Mouse (Mus musculus) embryonic facial prominence, embryonic 12.5 days (tissue): ENCODE data around the gene Bckdk. TPM values are rescaled to one million over a fixed set of nuclear protein-coding genes. Genes with fewer than 3 reads are reported as not detected.

ENCODE experiments used
- polyA plus RNA-seq: library from polyadenylated mRNA; unstranded; fragments of >200 nt; fragmentation: Nextera tagmentation; extraction: Ambion mirVana; gene quantifications from 2 replicates; pipeline ENCODE4 v1.2.1, GENCODE M21; 2016

Gene Bckdk
- polyA plus RNA-seq, 1 experiment from 2014 or later: 86.9 TPM

Other genes with a start within 250 kb of the Bckdk start
- gene Bcl7c, start 195.1 kb upstream of the Bckdk start, polyA plus RNA-seq: 127 and 141 TPM in 2 replicates
- 27.7 and 30.5 TPM in 2 replicates for gene Ctf1, start 191.3 kb upstream of the Bckdk start, polyA plus RNA-seq
- 0.55 and 0.68 TPM in 2 replicates for gene Ctf2, start 171.9 kb upstream of the Bckdk start, polyA plus RNA-seq
- 11.8 and 11.9 TPM in 2 replicates for gene Fbxl19, start 159.5 kb upstream of the Bckdk start, polyA plus RNA-seq
- gene Orai3, start 134.3 kb upstream of the Bckdk start, polyA plus RNA-seq: 16.7 and 17.5 TPM in 2 replicates
- gene Setd1a, start 127.4 kb upstream of the Bckdk start, polyA plus RNA-seq: 25.5 and 26.5 TPM in 2 replicates
- gene Gm49388, start 118.5 kb upstream of the Bckdk start, polyA plus RNA-seq: not detected in 2 replicates
- 10.3 and 10.9 TPM in 2 replicates for gene Hsd3b7, start 103.5 kb upstream of the Bckdk start, polyA plus RNA-seq
- gene Stx4a, start 79.8 kb upstream of the Bckdk start, polyA plus RNA-seq: 36.1 and 41.5 TPM in 2 replicates
- gene Stx1b, start 79.5 kb upstream of the Bckdk start, polyA plus RNA-seq: 9.1 and 10.0 TPM in 2 replicates
- 15.6 and 16.2 TPM in 2 replicates for gene Zfp646, start 27.9 kb upstream of the Bckdk start, polyA plus RNA-seq
- gene Zfp668, start 27.3 kb upstream of the Bckdk start, polyA plus RNA-seq: 31.8 and 32.9 TPM in 2 replicates
- 1.2 and 1.3 TPM in 2 replicates for gene Prss53, start 13.1 kb upstream of the Bckdk start, polyA plus RNA-seq
- gene Gm21974, start 8.6 kb upstream of the Bckdk start, polyA plus RNA-seq: not detected in 2 replicates
- gene Vkorc1, start 8.5 kb upstream of the Bckdk start, polyA plus RNA-seq: 88.6 and 93.5 TPM in 2 replicates
- gene Kat8, start 8.4 kb downstream of the Bckdk start, polyA plus RNA-seq: 50.9 and 53.7 TPM in 2 replicates
- 8.3 and 8.4 TPM in 2 replicates for gene Prss8, start 26.0 kb downstream of the Bckdk start, polyA plus RNA-seq
- 10.5 and 11.2 TPM in 2 replicates for gene Prss36, start 42.6 kb downstream of the Bckdk start, polyA plus RNA-seq
- gene Fus, start 63.4 kb downstream of the Bckdk start, polyA plus RNA-seq: 582 and 594 TPM in 2 replicates
- gene Pycard, start 89.8 kb downstream of the Bckdk start, polyA plus RNA-seq: 11.2 and 13.6 TPM in 2 replicates
- 0.34 and 0.45 TPM in 2 replicates for gene Trim72, start 99.9 kb downstream of the Bckdk start, polyA plus RNA-seq
- gene Itgam, start 158.6 kb downstream of the Bckdk start, polyA plus RNA-seq: 0.74 and 0.88 TPM in 2 replicates
- gene Gm49368, start 158.6 kb downstream of the Bckdk start, polyA plus RNA-seq: not detected in 2 replicates
- not detected in 2 replicates for gene Itgax, start 225.5 kb downstream of the Bckdk start, polyA plus RNA-seq